9 mouse cellular contexts compared by ENCODE assay signal in genomic region chr6:52240389-52241000, GRCm38 (mm10). TPM values are rescaled to one million over a fixed set of nuclear protein-coding genes. Genes with fewer than 3 reads are reported as not detected.
DNase-seq lines count a peak whose midpoint lies in the region; ATAC-seq lines count a peak whose summit lies in the region.
"Had no signal": no experiment of that assay in that cellular context is flagged by ENCODE, and none has a peak within 500 bp of the region (broad histone marks: within the 10 kb centered on the region; RNA-seq: fewer than 3 reads in every experiment).

Hoxa10 (minus strand) TSS chr6:52240854.

- H3K4me2 ChIP-seq in hindbrain, embryonic 14.5 days (replicated peaks): no peak within 1 kb of the TSS
- peak within 1 kb of the TSS; percentile 50 for H3K4me2 ChIP-seq in limb, embryonic 15.5 days

- H3K9ac ChIP-seq in hindbrain, embryonic 14.5 days: no peak within 1 kb of the TSS
- peak within 1 kb of the TSS; percentile 85 for H3K9ac ChIP-seq in limb, embryonic 15.5 days

- 1% methylated on average over 35 of the region's 35 CpGs for WGBS in hindbrain, embryonic 14.5 days
- WGBS in limb, embryonic 15.5 days: 3% methylated on average over 35 of the region's 35 CpGs

- H3K27me3 ChIP-seq in hindbrain, embryonic 14.5 days (ENCODE audit: control insufficient read depth, insufficient read depth, low read length): peaks cover 100% of the 10 kb centered on the region
- H3K27me3 ChIP-seq in limb, embryonic 15.5 days: peaks cover 17% of the 10 kb centered on the region; the same call in 1 of the 2 replicates

- DNase-seq in adrenal gland, adult (ENCODE audit: inconsistent age in 2 of 2, low spot score in 1 of 2): peak; percentile 67 to 87
- DNase-seq in adrenal gland, adult 8-10 months: no peak
- DNase-seq in adrenal gland, postnatal 25 days: peak; percentile 79
- peak; percentile 80 to 85 for DNase-seq in gastrocnemius, adult 8-10 months (ENCODE audit: low spot score in 2 of 2)
- peak; percentile 70 for DNase-seq in hindbrain, embryonic 14.5 days (ENCODE audit: low spot score)
- DNase-seq in naive thymus-derived CD4-positive, alpha-beta T cell, adult 2 months (ENCODE audit: low read depth): peak; percentile 89
- peak; percentile 82 for DNase-seq in thymus, postnatal 14 days

- no peak for ATAC-seq in hindbrain, embryonic 14.5 days (ENCODE audit: low FRiP score)
- peak; percentile 77 for ATAC-seq in limb, embryonic 15.5 days (ENCODE audit: insufficient number of reproducible peaks, low FRiP score, low TSS enrichment, low read depth)

- H3K4me1 ChIP-seq in hindbrain, embryonic 14.5 days (replicated peaks; ENCODE audit: control insufficient read depth, insufficient read depth, low read length): no peaks in the 10 kb centered on the region
- peaks cover 51% of the 10 kb centered on the region for H3K4me1 ChIP-seq in limb, embryonic 15.5 days

- no peak within 1 kb of the TSS for H3K27ac ChIP-seq in hindbrain, embryonic 14.5 days
- peak within 1 kb of the TSS; percentile 97 for H3K27ac ChIP-seq in limb, embryonic 15.5 days

- no peaks in the 10 kb centered on the region for H3K9me3 ChIP-seq in hindbrain, embryonic 14.5 days (ENCODE audit: control insufficient read depth, low read length)
- H3K9me3 ChIP-seq in limb, embryonic 15.5 days: no peaks in the 10 kb centered on the region

- no peaks in the 10 kb centered on the region for H3K36me3 ChIP-seq in hindbrain, embryonic 14.5 days (replicated peaks; ENCODE audit: control insufficient read depth, insufficient read depth)
- no peaks in the 10 kb centered on the region for H3K36me3 ChIP-seq in limb, embryonic 15.5 days

- H3K4me3 ChIP-seq in hindbrain, embryonic 14.5 days (replicated peaks; ENCODE audit: low read length): no peak within 1 kb of the TSS
- H3K4me3 ChIP-seq in limb, embryonic 15.5 days: peak within 1 kb of the TSS; percentile 59

RNA-seq across cellular contexts. Expression of gene Hoxa10, which starts in this region (rescaled TPM):
- under 1 TPM in 2 of 4 experiments, not detected in 2; 0.15 to 0.16 TPM for total RNA-seq in adrenal gland, adult 8-10 months (2022)
- 0.62 TPM in 1 of 2 replicates, not detected in the other for total RNA-seq in adrenal gland, postnatal 25 days (2021)
- total RNA-seq in gastrocnemius, adult 8-10 months (2022): 10 to 100 TPM; 14.5 to 15.2 (median 14.8) TPM
- 0.37 TPM in 1 of 2 replicates, not detected in the other for polyA plus RNA-seq in hindbrain, embryonic 14.5 days (2014; fragmentation: Nextera tagmentation; extraction: Ambion mirVana)
- 86.8 and 108 TPM in 2 replicates for polyA plus RNA-seq in limb, embryonic 15.5 days (2015; fragmentation: Nextera tagmentation; extraction: Ambion mirVana)
- total RNA-seq: left cerebral cortex, adult 18-20 months had no signal

Comparison
In these comparisons a context has a peak if more than half of its experiments do, and no peak if none do; other contexts are left out.
1. RNA of gene Hoxa10 (polyA plus RNA-seq): 86.8 to 108 TPM in limb, embryonic 15.5 days; 0.37 TPM in hindbrain, embryonic 14.5 days; every median in the first group is over 10 times any median in the second.
2. Peak in DNase-seq in adrenal gland, postnatal 25 days; RNA of the gene not detected or under 1 TPM.
3. Peak in DNase-seq in hindbrain, embryonic 14.5 days; RNA of the gene not detected or under 1 TPM.